Mouse (Mus musculus) heart, postnatal 10 days (tissue): ENCODE measurements around the gene Yipf3. TPM values are rescaled to one million over a fixed set of nuclear protein-coding genes. Genes with fewer than 3 reads are reported as not detected.

Source experiments
- DNase-seq, 2 experiments: peaks; one replicate each; pipeline ENCODE4 v3.0.0; 2021
- intact Hi-C: fragments of 180-260 bp; cut with DNase I; formaldehyde crosslinking; loops from one replicate; pipeline ENCODE4 v1.15.1; 2025
- total RNA-seq, 2 experiments: library from RNA; stranded (reverse); gene quantifications; 2 replicates each; pipeline ENCODE4 v1.2.3; 2021

The Yipf3 gene
- 10 to 100 TPM; 69.3 to 75.1 TPM for total RNA-seq

- DNase-seq: peak; percentile 98
- intact Hi-C loops: no loop called here
Observed at GRCm38 (mm10) chr17:46247512-46248188, at the start of gene Yipf3, which contains the start of gene Polr1c. Gene Yipf3 (plus strand): TSS chr17:46248080. Gene Polr1c (minus strand): TSS chr17:46248054.

GRCm38 (mm10) chr17:46201151-46201550, 46.7 kb upstream of the Yipf3 start:
- intact Hi-C loops: no loop called here
- peak in 1 of 2 experiments; percentile 15 for DNase-seq

GRCm38 (mm10) chr17:46202421-46203071, 45.3 kb upstream of the Yipf3 start, which contains the start of the genes Polh and Xpo5:
Gene Polh (minus strand): TSS chr17:46202645.
Gene Xpo5 (plus strand): TSS chr17:46202782.
- DNase-seq: peak; percentile 95 to 96
- intact Hi-C loops: no loop called here

GRCm38 (mm10) chr17:46203078-46203477, 44.8 kb upstream of the Yipf3 start:
- intact Hi-C loops: no loop called here
- peak in 1 of 2 experiments; percentile 70 for DNase-seq

GRCm38 (mm10) chr17:46206676-46207075, 41.2 kb upstream of the Yipf3 start:
- no peak for DNase-seq
- intact Hi-C loops: no loop called here

GRCm38 (mm10) chr17:46210550-46210949, 37.3 kb upstream of the Yipf3 start:
- intact Hi-C loops: no loop called here
- DNase-seq: no peak

- no peak for DNase-seq
- intact Hi-C loops: no loop called here
Observed at GRCm38 (mm10) chr17:46221601-46222000, 26.3 kb upstream of the Yipf3 start.

- intact Hi-C loops: no loop called here
- no peak for DNase-seq
Observed at GRCm38 (mm10) chr17:46227576-46227975, 20.3 kb upstream of the Yipf3 start.

- intact Hi-C loops: no loop called here
- DNase-seq: no peak
Observed at GRCm38 (mm10) chr17:46236067-46236466, 11.8 kb upstream of the Yipf3 start.

- intact Hi-C loops: no loop called here
- DNase-seq: no peak
Observed at GRCm38 (mm10) chr17:46237079-46237478, 10.8 kb upstream of the Yipf3 start.

- intact Hi-C loops: no loop called here
- no peak for DNase-seq
Observed at GRCm38 (mm10) chr17:46237480-46237879, 10.4 kb upstream of the Yipf3 start.

- DNase-seq: no peak
- intact Hi-C loops: no loop called here
Observed at GRCm38 (mm10) chr17:46239516-46240114, 8.3 kb upstream of the Yipf3 start.

- intact Hi-C loops: no loop called here
Observed at GRCm38 (mm10) chr17:46241471-46241870, 6.4 kb upstream of the Yipf3 start.

GRCm38 (mm10) chr17:46242274-46242673, 5.6 kb upstream of the Yipf3 start:
- intact Hi-C loops: no loop called here
- DNase-seq: no peak

More at GRCm38 (mm10) chr17:46241471-46241870, 6.4 kb upstream of the Yipf3 start:
- DNase-seq: no peak

GRCm38 (mm10) chr17:46242993-46243392, 4.9 kb upstream of the Yipf3 start:
- no peak for DNase-seq
- intact Hi-C loops: no loop called here

GRCm38 (mm10) chr17:46243624-46244023, 4.3 kb upstream of the Yipf3 start:
- intact Hi-C loops: no loop called here
- no peak for DNase-seq

- DNase-seq: no peak
- intact Hi-C loops: no loop called here
Observed at GRCm38 (mm10) chr17:46244579-46244978, 3.3 kb upstream of the Yipf3 start.

GRCm38 (mm10) chr17:46248189-46248522, 276 bp downstream of the Yipf3 start:
- intact Hi-C loops: no loop called here
- DNase-seq: no peak

- intact Hi-C loops: no loop called here
- DNase-seq: peak in 1 of 2 experiments; percentile 14
Observed at GRCm38 (mm10) chr17:46251174-46251573, 3.3 kb downstream of the Yipf3 start.

GRCm38 (mm10) chr17:46252571-46253451, 4.9 kb downstream of the Yipf3 start:
- DNase-seq: peak in 1 of 2 experiments; percentile 65
- intact Hi-C loops: no loop called here
